Mouse (Mus musculus) hindbrain, embryonic 11.5 days (tissue): ENCODE results near the gene She. TPM values are rescaled to one million over a fixed set of nuclear protein-coding genes. Genes with fewer than 3 reads are reported as not detected.

Experiments
- ATAC-seq: fragments of 200-750 bp; cut with Nextera tagmentation; 2 replicates; pipeline ENCODE4 v1.8.0; 2017; ENCODE audit warnings: mild to moderate bottlenecking, moderate TSS enrichment, moderate library complexity; ENCODE audit not compliant: low FRiP score
- DNase-seq: peaks from one replicate; pipeline ENCODE4 v3.0.0-alpha.2; 2015; ENCODE audit warnings: low spot score
- H3K27ac ChIP-seq: fragments of 300-500 bp; sonication (generic); 2 replicates; pipeline ENCODE4 v1.5.1; 2014; ENCODE audit warnings: mild to moderate bottlenecking, low read depth, low read length
- H3K27me3 ChIP-seq: fragments of 300-500 bp; sonication (generic); 2 replicates; pipeline ENCODE4 v1.6.1; 2014; ENCODE audit warnings: mild to moderate bottlenecking, low read length, moderate library complexity, mixed read lengths; ENCODE audit not compliant: control insufficient read depth, insufficient read depth
- H3K36me3 ChIP-seq: fragments of 300-500 bp; sonication (generic); 2 replicates; pipeline ENCODE4 v1.6.1; 2014; ENCODE audit warnings: mild to moderate bottlenecking, low read length, moderate library complexity, mixed read lengths; ENCODE audit not compliant: control insufficient read depth, insufficient read depth
- H3K4me1 ChIP-seq: fragments of 300-500 bp; sonication (generic); replicated peaks from 2 replicates; pipeline ENCODE4 v1.6.1; 2014; ENCODE audit warnings: low read length, mixed read lengths; ENCODE audit not compliant: control insufficient read depth, insufficient read depth
- H3K4me2 ChIP-seq: fragments of 300-500 bp; sonication (generic); replicated peaks from 2 replicates; pipeline ENCODE4 v1.6.1; 2014; ENCODE audit warnings: mild to moderate bottlenecking, low read depth, low read length
- H3K4me3 ChIP-seq: fragments of 300-500 bp; sonication (generic); 2 replicates; pipeline ENCODE4 v1.5.1; 2014; ENCODE audit warnings: low read depth, low read length
- H3K9ac ChIP-seq: fragments of 300-500 bp; sonication (generic); 2 replicates; pipeline ENCODE4 v1.6.1; 2014; ENCODE audit warnings: low read depth, low read length
- H3K9me3 ChIP-seq: fragments of 300-500 bp; sonication (generic); 2 replicates; pipeline ENCODE4 v1.6.1; 2016; ENCODE audit warnings: low read length; ENCODE audit not compliant: control insufficient read depth
- WGBS: fragments of 180-500 bp; shearing (Covaris S2); extraction: QIAGEN DNeasy Blood & Tissue Kit; methylation state at CpG from one replicate; pipeline ENCODE4 v1.1.7; 2014; 5-methylcytosine and 5-hydroxymethylcytosine counted together
- polyA plus RNA-seq: library from polyadenylated mRNA; unstranded; fragments of >200 nt; fragmentation: Nextera tagmentation; extraction: Ambion mirVana; gene quantifications from 2 replicates; pipeline ENCODE4 v1.2.1, GENCODE M21; 2014

She gene
- polyA plus RNA-seq, 1 experiment from 2014 or later, result 2.2 TPM

GRCm38 (mm10) chr3:89891696-89892095, 60.5 kb downstream of the She start:
- no peak overlapping the region for H3K9ac ChIP-seq
- no peaks in the 10 kb centered on the region for H3K9me3 ChIP-seq
- no peak overlapping the region for H3K27ac ChIP-seq
- H3K36me3 ChIP-seq, result no peaks in the 10 kb centered on the region
- DNase-seq (no peak), ATAC-seq (no peak)
- H3K4me3 ChIP-seq, result no peak overlapping the region
- H3K4me1 ChIP-seq, result no peaks in the 10 kb centered on the region; the same call in 1 of the 2 replicates
- H3K27me3 ChIP-seq, result no peaks in the 10 kb centered on the region
- no peak overlapping the region for H3K4me2 ChIP-seq

GRCm38 (mm10) chr3:89892517-89893106, 61.4 kb downstream of the She start:
- Histone ChIP-seq H3K27ac (no peak overlapping the region), H3K36me3 (no peaks in the 10 kb centered on the region), H3K9me3 (no peaks in the 10 kb centered on the region), H3K9ac (no peak overlapping the region), H3K27me3 (no peaks in the 10 kb centered on the region), H3K4me3 (no peak overlapping the region), H3K4me1 (no peaks in the 10 kb centered on the region; the same call in 1 of the 2 replicates), H3K4me2 (no peak overlapping the region)
- DNase-seq (no peak), ATAC-seq (no peak)
- 91% methylated on average over 5 of the region's 5 CpGs for WGBS

- Histone ChIP-seq H3K4me3 (no peak overlapping the region), H3K9ac (no peak overlapping the region), H3K27ac (no peak overlapping the region), H3K27me3 (no peaks in the 10 kb centered on the region), H3K4me1 (no peaks in the 10 kb centered on the region; the same call in 1 of the 2 replicates), H3K4me2 (no peak overlapping the region), H3K9me3 (no peaks in the 10 kb centered on the region), H3K36me3 (no peaks in the 10 kb centered on the region)
- ATAC-seq, result no peak
- 12% methylated on average over 5 of the region's 5 CpGs for WGBS
- no peak for DNase-seq
Measured at GRCm38 (mm10) chr3:89896571-89896970, 65.4 kb downstream of the She start.

DNA sequence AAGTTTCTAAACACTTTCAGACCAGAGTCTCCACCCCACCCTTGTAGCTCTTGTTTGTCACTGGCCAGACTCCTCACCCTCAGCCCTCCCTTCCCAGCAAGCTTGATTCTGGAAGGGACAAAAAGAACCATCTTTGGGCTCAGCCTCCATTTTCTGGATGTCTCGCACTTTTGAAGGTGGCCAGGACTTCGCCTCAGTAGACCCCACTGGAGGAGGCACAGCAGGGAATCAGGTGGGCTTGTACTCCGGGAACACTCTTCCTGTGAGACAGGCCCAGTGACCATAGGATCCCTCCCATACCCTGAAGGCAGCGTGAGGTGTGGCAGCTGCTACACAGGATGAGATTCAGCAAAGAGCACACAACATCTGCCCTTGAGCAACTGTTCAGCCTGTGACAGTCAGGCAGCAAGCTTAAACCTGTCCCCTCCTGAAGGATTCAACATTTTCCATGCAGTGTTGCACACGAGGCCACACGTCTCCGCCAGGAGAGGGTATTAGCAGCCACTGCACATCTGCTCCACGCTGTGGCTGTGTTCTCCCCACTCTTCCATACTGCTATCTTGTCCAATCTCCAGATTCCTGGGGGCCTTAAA, 66.1 kb downstream of the She start:
- Histone ChIP-seq H3K27ac (no peak overlapping the region), H3K27me3 (no peaks in the 10 kb centered on the region), H3K4me3 (no peak overlapping the region), H3K36me3 (no peaks in the 10 kb centered on the region), H3K4me2 (no peak overlapping the region), H3K9ac (no peak overlapping the region), H3K4me1 (no peaks in the 10 kb centered on the region; the same call in 1 of the 2 replicates), H3K9me3 (no peaks in the 10 kb centered on the region)
- 72% methylated on average over 8 of the region's 8 CpGs for WGBS
- ATAC-seq (no peak), DNase-seq (no peak)

GRCm38 (mm10) chr3:89898011-89898410, 66.8 kb downstream of the She start:
- no peak overlapping the region for H3K9ac ChIP-seq

GRCm38 (mm10) chr3:89898870-89899510, 67.8 kb downstream of the She start:
- 64% methylated on average over 5 of the region's 5 CpGs for WGBS
- no peaks in the 10 kb centered on the region; the same call in 1 of the 2 replicates for H3K4me1 ChIP-seq
- no peaks in the 10 kb centered on the region for H3K27me3 ChIP-seq
- H3K9ac ChIP-seq, result no peak overlapping the region
- H3K4me3 ChIP-seq, result no peak overlapping the region
- DNase-seq, result no peak
- no peak overlapping the region for H3K4me2 ChIP-seq
- no peaks in the 10 kb centered on the region for H3K9me3 ChIP-seq
- no peak overlapping the region for H3K27ac ChIP-seq
- H3K36me3 ChIP-seq, result no peaks in the 10 kb centered on the region
- no peak for ATAC-seq

More at GRCm38 (mm10) chr3:89898011-89898410, 66.8 kb downstream of the She start:
- Histone ChIP-seq H3K36me3 (no peaks in the 10 kb centered on the region), H3K4me2 (no peak overlapping the region), H3K9me3 (no peaks in the 10 kb centered on the region), H3K27me3 (no peaks in the 10 kb centered on the region), H3K4me1 (no peaks in the 10 kb centered on the region; the same call in 1 of the 2 replicates), H3K27ac (no peak overlapping the region), H3K4me3 (no peak overlapping the region)
- 78% methylated on average over 10 of the region's 10 CpGs for WGBS
- ATAC-seq (no peak), DNase-seq (no peak)

GRCm38 (mm10) chr3:89899511-89899908, 68.3 kb downstream of the She start:
- Histone ChIP-seq H3K27me3 (no peaks in the 10 kb centered on the region), H3K4me2 (no peak overlapping the region), H3K4me1 (no peaks in the 10 kb centered on the region; the same call in 1 of the 2 replicates), H3K9ac (no peak overlapping the region), H3K4me3 (no peak overlapping the region), H3K27ac (no peak overlapping the region), H3K9me3 (no peaks in the 10 kb centered on the region), H3K36me3 (no peaks in the 10 kb centered on the region)
- 65% methylated on average over 8 of the region's 8 CpGs for WGBS
- ATAC-seq, result no peak
- no peak for DNase-seq

DNA sequence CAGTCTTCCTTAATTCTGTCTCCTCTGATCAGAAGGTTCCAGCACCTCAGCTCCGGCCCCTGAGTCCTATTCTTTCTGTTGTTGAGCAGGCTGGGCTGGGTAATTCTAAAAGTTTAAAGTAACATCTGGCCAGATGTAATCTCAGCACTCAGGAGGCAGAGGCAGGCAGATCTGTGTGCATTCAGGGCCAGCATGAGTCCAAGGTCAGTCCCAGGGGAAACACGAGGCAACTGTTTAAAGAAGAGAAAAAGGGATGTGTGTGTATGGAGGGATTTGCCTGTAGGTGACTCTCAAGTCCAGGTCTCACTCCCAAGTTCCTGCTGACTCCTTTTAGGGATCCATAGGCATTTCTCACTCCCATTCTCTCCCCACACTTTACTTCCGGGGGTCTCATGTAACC, 76.7 kb downstream of the She start:
- Histone ChIP-seq H3K4me3 (no peak overlapping the region), H3K27ac (no peak overlapping the region), H3K4me1 (0 out of 2 replicates have a peak, but pooled peaks cover 2% of the 10 kb centered on the region), H3K36me3 (no peaks in the 10 kb centered on the region), H3K9me3 (no peaks in the 10 kb centered on the region), H3K27me3 (peaks cover 10% of the 10 kb centered on the region; the same call in 1 of the 2 replicates), H3K4me2 (no peak overlapping the region), H3K9ac (no peak overlapping the region)
- WGBS, result 82% methylated on average over 3 of the region's 3 CpGs
- no peak for DNase-seq
- no peak for ATAC-seq
